Mouse (Mus musculus) lung, embryonic 15.5 days (tissue): ENCODE measurements around the gene Rybp. TPM values are rescaled to one million over a fixed set of nuclear protein-coding genes. Genes with fewer than 3 reads are reported as not detected.

Source experiments
- ATAC-seq: fragments of 200-750 bp; cut with Nextera tagmentation; 2 replicates; pipeline ENCODE4 v1.8.0; 2017; ENCODE audit warnings: moderate number of reproducible peaks, borderline replicate concordance; ENCODE audit not compliant: low FRiP score, low TSS enrichment; ENCODE audit errors: extremely low read depth
- H3K27ac ChIP-seq: fragments of 300-500 bp; sonication (generic); 2 replicates; pipeline ENCODE4 v1.5.1; 2015; ENCODE audit warnings: moderate library complexity, mild to moderate bottlenecking, inconsistent platforms
- H3K27me3 ChIP-seq: fragments of 300-500 bp; sonication (generic); 2 replicates; pipeline ENCODE4 v1.6.1; 2015; ENCODE audit warnings: inconsistent platforms
- H3K36me3 ChIP-seq: fragments of 300-500 bp; sonication (generic); 2 replicates; pipeline ENCODE4 v1.6.1; 2015; ENCODE audit warnings: inconsistent platforms
- H3K4me1 ChIP-seq: fragments of 300-500 bp; sonication (generic); 2 replicates; pipeline ENCODE4 v1.6.1; 2015; ENCODE audit warnings: inconsistent platforms
- H3K4me2 ChIP-seq: fragments of 300-500 bp; sonication (generic); 2 replicates; pipeline ENCODE4 v1.6.1; 2015; ENCODE audit warnings: inconsistent platforms, mild to moderate bottlenecking, moderate library complexity
- H3K4me3 ChIP-seq: fragments of 300-500 bp; sonication (generic); 2 replicates; pipeline ENCODE4 v1.5.1; 2015; ENCODE audit warnings: mild to moderate bottlenecking, inconsistent platforms
- H3K9ac ChIP-seq: fragments of 300-500 bp; sonication (generic); 2 replicates; pipeline ENCODE4 v1.6.1; 2015; ENCODE audit warnings: inconsistent platforms
- H3K9me3 ChIP-seq: fragments of 300-500 bp; sonication (generic); 2 replicates; pipeline ENCODE4 v1.6.1; 2016; ENCODE audit warnings: inconsistent platforms
- WGBS: fragments of 180-500 bp; shearing (Covaris S2); methylation state at CpG from one replicate; pipeline ENCODE4 v1.1.7; 2015; 5-methylcytosine and 5-hydroxymethylcytosine counted together
- polyA plus RNA-seq: library from polyadenylated mRNA; unstranded; fragments of >200 nt; fragmentation: Nextera tagmentation; extraction: Ambion mirVana; gene quantifications from 2 replicates; pipeline ENCODE4 v1.2.1, GENCODE M21; 2015

Rybp gene
- polyA plus RNA-seq, 1 experiment from 2014 or later: 21.8 TPM

DNA sequence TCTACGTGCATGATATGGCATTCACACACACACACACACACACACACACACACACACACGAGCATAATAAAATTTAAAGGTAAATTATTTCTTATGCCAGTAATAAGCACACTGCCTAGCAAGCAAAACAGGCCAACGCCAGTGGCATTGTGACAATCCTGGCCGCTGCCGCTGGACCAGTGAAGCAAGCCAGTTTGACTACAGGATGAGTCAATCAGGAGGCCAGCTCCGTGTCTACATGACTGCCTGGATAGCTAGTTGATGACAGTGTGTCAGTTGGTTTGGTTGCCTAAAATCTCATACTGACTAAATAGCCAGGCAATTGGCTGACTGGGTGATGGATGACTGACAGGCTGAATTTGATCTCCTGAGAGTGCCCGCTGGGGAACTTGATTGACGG lies 69.8 kb downstream of the Rybp start:
- 87% methylated on average over 8 of the region's 8 CpGs for WGBS
- Histone ChIP-seq H3K36me3 (no peaks in the 10 kb centered on the region), H3K4me1 (peaks cover 63% of the 10 kb centered on the region), H3K9ac (no peak overlapping the region), H3K9me3 (no peaks in the 10 kb centered on the region), H3K4me2 (no peak overlapping the region), H3K27ac (no peak overlapping the region), H3K27me3 (no peaks in the 10 kb centered on the region), H3K4me3 (no peak overlapping the region)
- ATAC-seq: no peak

DNA sequence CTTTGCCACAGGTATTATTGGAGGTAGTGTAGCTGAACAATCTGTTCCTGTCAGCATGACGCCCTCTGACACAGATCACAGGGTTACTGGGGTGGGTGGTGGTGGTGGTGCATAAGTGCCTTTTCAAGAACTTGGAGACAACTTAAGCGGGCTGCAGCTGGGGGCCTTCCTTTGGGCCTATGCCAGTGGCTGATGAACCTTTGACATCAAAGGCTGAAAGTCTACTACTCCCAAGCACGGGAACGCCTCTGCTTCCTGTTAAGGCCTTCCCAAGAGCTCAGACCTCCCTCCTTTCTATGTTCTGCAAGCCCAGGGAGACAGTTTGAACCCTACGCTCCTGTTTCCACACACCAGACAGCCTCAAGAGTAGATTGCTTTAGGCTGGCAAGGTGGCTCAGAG lies 70.3 kb downstream of the Rybp start:
- Histone ChIP-seq H3K9ac (no peak overlapping the region), H3K4me3 (no peak overlapping the region), H3K9me3 (no peaks in the 10 kb centered on the region), H3K27me3 (no peaks in the 10 kb centered on the region), H3K4me1 (peaks cover 69% of the 10 kb centered on the region), H3K4me2 (no peak overlapping the region), H3K36me3 (no peaks in the 10 kb centered on the region), H3K27ac (no peak overlapping the region)
- 33% methylated on average over 5 of the region's 5 CpGs for whole genome bisulfite sequencing
- ATAC-seq: no peak

DNA sequence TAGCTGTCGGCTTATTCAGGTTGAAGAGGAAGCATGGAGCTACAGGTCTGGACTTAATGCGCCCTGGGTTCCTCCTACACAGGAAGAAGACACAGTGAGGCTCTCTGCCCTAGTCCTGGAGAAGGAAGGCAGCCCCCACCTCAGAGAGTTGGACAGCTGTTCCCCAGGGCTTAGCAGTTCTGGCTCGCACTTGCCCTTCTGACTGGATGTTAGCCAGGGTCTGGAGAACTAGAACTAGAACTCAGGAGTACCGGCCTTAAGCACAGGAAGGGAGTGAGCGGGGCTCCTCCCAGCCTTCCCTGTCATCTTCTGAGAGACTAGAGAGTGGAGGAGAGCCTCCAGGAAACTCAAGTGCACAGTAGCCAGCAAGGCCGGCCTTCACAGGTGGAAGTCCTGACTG lies 71.5 kb downstream of the Rybp start:
- WGBS: 41% methylated on average over 6 of the region's 6 CpGs
- no peak for ATAC-seq
- Histone ChIP-seq H3K36me3 (no peaks in the 10 kb centered on the region), H3K4me3 (no peak overlapping the region), H3K4me2 (no peak overlapping the region), H3K9me3 (no peaks in the 10 kb centered on the region), H3K4me1 (peaks cover 78% of the 10 kb centered on the region), H3K27me3 (no peaks in the 10 kb centered on the region), H3K27ac (no peak overlapping the region), H3K9ac (no peak overlapping the region)

DNA sequence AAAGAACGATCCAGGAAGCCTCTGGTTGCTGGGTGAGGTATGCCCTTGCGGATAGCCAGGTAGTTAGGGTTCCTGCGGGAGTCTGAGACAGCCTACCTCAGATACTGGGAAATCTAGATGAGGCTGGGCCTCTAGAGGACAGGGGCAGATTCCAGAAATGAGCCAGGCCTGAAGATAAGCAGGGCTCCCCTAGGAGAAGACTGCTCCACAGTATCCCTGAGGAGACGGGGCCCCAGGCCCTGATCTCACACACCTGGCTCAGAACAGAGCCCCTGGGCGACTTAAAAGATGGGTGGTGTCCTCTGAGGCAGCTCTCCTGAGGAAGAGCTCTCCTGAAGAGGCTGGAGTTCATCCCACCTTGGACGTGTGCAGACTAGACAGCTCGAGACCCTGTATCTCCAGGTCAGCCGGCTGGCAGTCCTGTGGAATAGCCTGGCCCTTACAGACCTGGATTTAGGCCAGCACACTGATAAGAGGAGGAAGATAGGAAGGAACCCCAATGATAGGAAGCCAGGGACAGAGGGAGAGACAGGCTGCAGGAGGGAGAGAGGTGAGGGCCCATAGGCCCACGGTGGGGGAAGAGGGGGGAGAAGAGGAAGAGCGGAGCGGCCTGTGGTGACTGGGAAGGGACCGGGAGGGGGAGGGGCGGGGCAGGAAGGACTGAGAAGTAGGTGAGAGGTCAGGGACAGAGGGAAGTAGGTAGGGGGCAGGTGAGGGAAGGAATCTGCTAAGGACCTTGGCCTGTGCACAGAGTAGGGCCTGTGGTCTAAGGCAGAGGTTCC lies 73.0 kb downstream of the Rybp start:
- WGBS: 44% methylated on average over 13 of the region's 13 CpGs
- Histone ChIP-seq H3K4me2 (no peak overlapping the region), H3K9ac (no peak overlapping the region), H3K4me3 (no peak overlapping the region), H3K27ac (peak overlapping the region; percentile 20; the same call in 1 of the 2 replicates), H3K9me3 (no peaks in the 10 kb centered on the region), H3K4me1 (peaks cover 77% of the 10 kb centered on the region), H3K36me3 (no peaks in the 10 kb centered on the region), H3K27me3 (no peaks in the 10 kb centered on the region)
- no peak for ATAC-seq

DNA sequence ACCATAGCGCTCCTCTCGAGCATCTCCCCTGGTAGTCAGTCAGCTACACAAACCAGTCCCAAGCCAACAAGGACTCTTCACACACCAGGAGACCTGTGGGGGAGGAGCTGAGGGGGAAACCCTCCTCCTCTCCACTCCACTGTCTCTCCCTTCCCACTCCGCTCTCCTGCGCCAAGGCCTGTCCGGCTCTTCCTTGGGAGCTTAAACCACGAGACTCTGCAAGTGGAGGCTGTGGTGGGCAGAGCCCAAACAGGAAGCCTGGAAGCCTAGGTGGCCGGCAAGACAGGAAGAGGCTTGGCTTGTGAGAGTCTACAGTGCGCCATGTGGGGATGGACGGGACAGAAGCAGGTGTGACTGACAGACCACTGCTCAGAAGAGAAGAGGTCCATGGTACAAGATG lies 73.7 kb downstream of the Rybp start:
- H3K36me3 ChIP-seq: no peaks in the 10 kb centered on the region
- WGBS: 44% methylated on average over 9 of the region's 9 CpGs
- peak; percentile 8; the same call in 1 of the 2 replicates for ATAC-seq
- peaks cover 70% of the 10 kb centered on the region for H3K4me1 ChIP-seq
- no peak overlapping the region for H3K9ac ChIP-seq
- no peak overlapping the region for H3K4me3 ChIP-seq
- H3K4me2 ChIP-seq: no peak overlapping the region
- no peaks in the 10 kb centered on the region for H3K27me3 ChIP-seq
- H3K9me3 ChIP-seq: no peaks in the 10 kb centered on the region
- peak overlapping the region; percentile 20 for H3K27ac ChIP-seq

DNA sequence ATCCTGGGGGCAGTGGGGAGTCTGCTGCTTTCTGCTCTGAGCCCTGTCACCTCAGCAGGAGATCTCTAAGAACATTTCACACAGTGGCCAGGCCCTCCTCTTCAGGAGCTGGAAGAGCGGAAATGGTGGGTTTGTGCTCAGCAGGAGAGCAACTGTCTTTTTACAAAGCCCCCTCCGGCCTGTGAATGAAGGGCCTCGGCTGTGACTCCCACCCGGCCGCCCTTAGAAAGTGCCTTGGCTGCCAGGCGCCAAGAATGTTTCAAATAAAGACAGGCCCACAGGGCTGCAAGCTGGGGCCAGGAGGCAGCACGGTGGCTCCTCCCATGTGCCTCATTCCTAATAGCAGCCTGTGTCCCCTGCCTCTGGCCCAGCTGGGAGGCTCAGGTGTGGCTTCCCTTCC lies 74.5 kb downstream of the Rybp start:
- H3K36me3 ChIP-seq: no peaks in the 10 kb centered on the region
- 13% methylated on average over 7 of the region's 7 CpGs for WGBS
- H3K4me3 ChIP-seq: no peak overlapping the region
- H3K9ac ChIP-seq: no peak overlapping the region
- H3K4me1 ChIP-seq: peaks cover 64% of the 10 kb centered on the region
- no peak overlapping the region for H3K4me2 ChIP-seq
- no peaks in the 10 kb centered on the region for H3K9me3 ChIP-seq
- peak; percentile 37; the same call in 1 of the 2 replicates for ATAC-seq
- H3K27ac ChIP-seq: peak overlapping the region; percentile 65
- H3K27me3 ChIP-seq: no peaks in the 10 kb centered on the region

DNA sequence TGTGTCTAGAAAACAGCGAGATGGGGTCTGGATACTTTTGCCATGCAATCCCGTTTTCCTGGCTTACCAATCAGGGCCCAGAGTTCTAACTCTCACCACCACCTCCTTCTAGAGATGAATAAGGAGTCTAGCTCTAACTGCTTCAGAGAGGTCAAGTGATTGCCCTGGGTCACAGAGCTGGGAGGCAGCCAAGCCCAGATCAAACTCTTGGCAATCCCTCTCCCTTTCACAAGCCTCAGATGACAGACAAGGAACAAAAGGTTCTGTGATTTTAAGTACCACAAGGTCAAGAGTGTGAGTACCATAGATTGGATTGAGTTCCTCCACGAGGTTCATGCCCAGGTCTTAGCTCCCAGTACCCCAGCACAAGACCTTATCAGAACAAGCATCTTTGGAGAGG lies 75.6 kb downstream of the Rybp start:
- Histone ChIP-seq H3K36me3 (no peaks in the 10 kb centered on the region), H3K9me3 (no peaks in the 10 kb centered on the region), H3K27me3 (no peaks in the 10 kb centered on the region), H3K4me3 (no peak overlapping the region), H3K4me2 (no peak overlapping the region), H3K9ac (no peak overlapping the region), H3K4me1 (peaks cover 70% of the 10 kb centered on the region), H3K27ac (no peak overlapping the region)
- no peak for ATAC-seq
- 54% methylated on average over 3 of the region's 3 CpGs for WGBS

DNA sequence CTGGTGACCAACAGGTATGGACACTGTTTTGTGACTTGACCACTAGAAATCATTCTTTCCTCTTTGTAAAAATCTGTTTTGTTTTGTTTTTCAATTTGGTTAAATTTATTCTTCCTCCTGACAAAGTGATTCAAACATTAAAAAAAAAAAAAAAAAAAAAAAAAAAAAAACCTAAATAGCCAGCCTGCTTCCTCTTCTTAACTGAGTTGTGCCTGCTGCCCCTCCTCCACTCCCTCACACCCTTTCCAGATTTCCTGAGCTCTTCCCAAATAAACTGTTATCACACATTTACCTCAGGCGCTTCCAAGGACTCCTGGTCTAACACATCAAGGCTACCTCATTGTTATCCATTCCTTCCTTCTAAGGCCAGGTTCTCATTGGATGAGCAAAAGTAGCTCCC lies 76.8 kb downstream of the Rybp start:
- WGBS: 65% methylated on average over 1 of the region's 1 CpGs
- Histone ChIP-seq H3K4me3 (no peak overlapping the region), H3K4me2 (no peak overlapping the region), H3K36me3 (no peaks in the 10 kb centered on the region), H3K9ac (no peak overlapping the region), H3K4me1 (peaks cover 67% of the 10 kb centered on the region), H3K9me3 (no peaks in the 10 kb centered on the region), H3K27ac (no peak overlapping the region), H3K27me3 (no peaks in the 10 kb centered on the region)
- no peak for ATAC-seq

DNA sequence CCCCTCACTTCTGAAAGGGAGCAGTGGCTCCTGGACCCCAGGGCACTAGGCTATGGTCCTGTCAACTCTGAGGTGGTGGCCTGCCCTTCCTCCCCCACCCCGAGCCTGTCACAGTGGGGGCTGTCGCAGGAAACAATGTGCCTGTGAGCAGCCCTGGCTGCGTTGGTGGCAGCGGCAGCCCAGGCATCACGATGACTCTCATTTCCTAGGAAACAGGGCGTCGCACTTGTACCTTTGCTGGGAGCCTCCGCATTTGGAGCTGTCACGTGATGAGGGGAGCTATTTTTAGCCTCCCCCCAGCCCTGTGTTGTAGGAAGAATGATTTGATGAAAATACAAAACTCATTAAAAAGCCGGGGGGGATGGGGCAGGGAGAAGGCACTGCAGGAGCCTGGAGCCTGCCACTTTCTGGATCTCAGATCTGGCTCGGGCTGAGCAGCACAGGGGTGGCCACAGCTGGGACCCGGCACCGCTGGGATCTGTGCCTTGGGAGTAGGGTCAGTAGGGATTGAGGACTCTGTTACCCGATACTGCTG lies 80.5 kb downstream of the Rybp start:
- Histone ChIP-seq H3K4me2 (peak overlapping the region; percentile 32; the same call in 1 of the 2 replicates), H3K9ac (no peak overlapping the region), H3K27ac (no peak overlapping the region), H3K4me3 (no peak overlapping the region), H3K9me3 (no peaks in the 10 kb centered on the region), H3K36me3 (no peaks in the 10 kb centered on the region), H3K4me1 (peaks cover 54% of the 10 kb centered on the region), H3K27me3 (no peaks in the 10 kb centered on the region)
- WGBS: 3% methylated on average over 14 of the region's 14 CpGs
- peak; percentile 53; the same call in 1 of the 2 replicates for ATAC-seq

DNA sequence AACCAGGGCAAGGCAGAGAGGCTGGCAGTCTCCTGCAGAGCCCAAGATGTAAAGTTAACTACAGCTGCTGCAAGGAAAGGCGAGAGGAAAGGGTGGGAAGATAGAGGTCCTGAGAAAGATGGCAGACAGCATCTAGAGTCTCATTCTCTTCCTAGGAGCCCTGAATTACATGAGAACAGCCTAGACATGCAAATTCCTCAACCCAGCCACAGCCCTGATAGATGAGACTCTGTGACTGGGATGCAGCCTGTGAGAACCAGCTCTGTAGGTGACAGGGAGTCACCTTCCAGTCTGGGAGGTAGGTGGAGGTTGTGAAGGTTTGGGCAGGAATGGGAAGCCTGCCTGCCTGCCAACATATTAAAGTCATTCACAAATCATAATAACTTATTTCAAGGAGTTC lies 81.0 kb downstream of the Rybp start:
- Histone ChIP-seq H3K9ac (no peak overlapping the region), H3K4me2 (no peak overlapping the region), H3K27me3 (no peaks in the 10 kb centered on the region), H3K4me1 (peaks cover 51% of the 10 kb centered on the region), H3K36me3 (no peaks in the 10 kb centered on the region), H3K27ac (no peak overlapping the region), H3K9me3 (no peaks in the 10 kb centered on the region), H3K4me3 (no peak overlapping the region)
- ATAC-seq: no peak
- WGBS: 67% methylated on average over 1 of the region's 1 CpGs

DNA sequence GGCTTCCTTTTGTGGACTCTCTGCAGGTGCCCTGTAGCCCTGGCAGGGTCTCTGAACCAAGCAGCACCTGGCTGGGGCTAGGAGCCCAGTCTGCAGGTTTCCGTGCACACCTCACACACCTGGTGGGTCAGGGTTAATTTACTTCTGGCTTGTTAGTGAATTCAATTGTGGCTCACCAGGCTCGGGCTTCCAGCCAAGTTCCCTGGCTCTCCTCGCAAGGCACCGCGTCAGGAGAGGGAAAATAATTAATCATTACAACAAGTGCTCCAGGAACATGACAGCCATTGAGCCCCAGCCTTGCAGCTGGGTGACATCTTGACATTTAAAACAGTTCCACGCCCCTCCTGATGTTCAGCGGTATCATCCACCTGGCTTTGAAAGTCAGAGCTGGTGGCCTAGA lies 82.8 kb downstream of the Rybp start:
- no peak overlapping the region for H3K9ac ChIP-seq
- H3K27ac ChIP-seq: no peak overlapping the region
- ATAC-seq: 0 out of 2 replicates have a peak, but pooled peaks have one; percentile 1
- H3K9me3 ChIP-seq: no peaks in the 10 kb centered on the region
- H3K36me3 ChIP-seq: no peaks in the 10 kb centered on the region
- peaks cover 48% of the 10 kb centered on the region for H3K4me1 ChIP-seq
- WGBS: 17% methylated on average over 7 of the region's 7 CpGs
- no peak overlapping the region for H3K4me2 ChIP-seq
- no peaks in the 10 kb centered on the region for H3K27me3 ChIP-seq
- no peak overlapping the region for H3K4me3 ChIP-seq

DNA sequence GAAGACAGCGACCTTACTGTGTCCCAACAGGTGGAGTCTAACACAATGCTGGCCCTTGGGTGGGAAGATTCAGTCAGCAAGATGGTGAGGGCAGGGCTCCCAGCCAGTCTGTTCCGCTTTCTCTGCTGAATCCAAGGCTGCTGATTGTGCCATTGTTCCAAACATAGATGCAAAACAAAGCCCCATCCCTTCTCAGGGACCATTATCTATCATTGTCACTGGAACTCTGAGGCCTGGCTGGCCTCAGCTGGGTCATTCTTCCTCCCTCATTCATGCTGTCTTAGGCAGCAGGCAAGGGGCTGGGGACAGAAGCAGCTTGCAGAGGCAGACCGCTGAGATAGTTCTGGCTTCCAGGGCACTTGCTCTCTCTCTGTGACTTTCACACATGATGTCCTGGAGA lies 83.8 kb downstream of the Rybp start:
- H3K9me3 ChIP-seq: no peaks in the 10 kb centered on the region
- no peak overlapping the region for H3K9ac ChIP-seq
- no peak for ATAC-seq
- H3K4me3 ChIP-seq: no peak overlapping the region
- H3K4me1 ChIP-seq: peaks cover 48% of the 10 kb centered on the region
- H3K36me3 ChIP-seq: no peaks in the 10 kb centered on the region
- H3K27ac ChIP-seq: peak overlapping the region; percentile 35; the same call in 1 of the 2 replicates
- H3K4me2 ChIP-seq: no peak overlapping the region
- no peaks in the 10 kb centered on the region for H3K27me3 ChIP-seq
- WGBS: 39% methylated on average over 3 of the region's 3 CpGs
